ENCODE assay signal across 10 mouse cellular contexts in genomic region chr4:133928576-133929277, GRCm38 (mm10). TPM values are rescaled to one million over a fixed set of nuclear protein-coding genes. Genes with fewer than 3 reads are reported as not detected.
A peak's percentile ranks its signal among the peaks of the same experiment; 100 is the strongest.
DNase-seq lines count a peak whose midpoint lies in the region; ATAC-seq and TF ChIP-seq lines count a peak whose summit lies in the region.
"Had no signal": no experiment of that assay in that cellular context is flagged by ENCODE, and none has a peak within 500 bp of the region (broad histone marks: within the 10 kb centered on the region; RNA-seq: fewer than 3 reads in every experiment).

No protein-coding gene starts in this region.

- peak; percentile 59; the same call in 1 of the 2 replicates for ATAC-seq in kidney, postnatal 0 days (replicated peaks; ENCODE audit: low FRiP score, low read depth)
- no peak for ATAC-seq in embryonic facial prominence, embryonic 13.5 days (ENCODE audit: insufficient number of reproducible peaks, insufficient read depth, low FRiP score, low TSS enrichment, low read depth)
- ATAC-seq in liver, embryonic 13.5 days (ENCODE audit: low read depth) = no peak
- no peak for ATAC-seq in stomach, embryonic 16.5 days (ENCODE audit: insufficient read depth, low FRiP score)
- ATAC-seq in hindbrain, embryonic 12.5 days (ENCODE audit: low FRiP score) = no peak
- ATAC-seq in midbrain, embryonic 15.5 days (replicated peaks) = no peak
- ATAC-seq: Patski had no signal

- no peaks in the 10 kb centered on the region for H3K27me3 ChIP-seq in kidney, postnatal 0 days (ENCODE audit: insufficient read depth, low read length)
- no peaks in the 10 kb centered on the region for H3K27me3 ChIP-seq in embryonic facial prominence, embryonic 13.5 days
- H3K27me3 ChIP-seq in liver, embryonic 13.5 days = no peaks in the 10 kb centered on the region
- no peaks in the 10 kb centered on the region for H3K27me3 ChIP-seq in stomach, embryonic 16.5 days (ENCODE audit: control insufficient read depth, insufficient read depth, low read length)
- H3K27me3 ChIP-seq in hindbrain, embryonic 12.5 days = no peaks in the 10 kb centered on the region
- H3K27me3 ChIP-seq in midbrain, embryonic 15.5 days (replicated peaks) = no peaks in the 10 kb centered on the region
- H3K27me3 ChIP-seq: Patski had no signal

- H3K4me3 ChIP-seq in kidney, postnatal 0 days (replicated peaks; ENCODE audit: low read depth, low read length) = no peak overlapping the region
- no peak overlapping the region for H3K4me3 ChIP-seq in embryonic facial prominence, embryonic 13.5 days
- no peak overlapping the region for H3K4me3 ChIP-seq in liver, embryonic 13.5 days (replicated peaks)
- no peak overlapping the region for H3K4me3 ChIP-seq in stomach, embryonic 16.5 days (replicated peaks; ENCODE audit: low read length)
- H3K4me3 ChIP-seq in hindbrain, embryonic 12.5 days = no peak overlapping the region
- no peak overlapping the region for H3K4me3 ChIP-seq in midbrain, embryonic 15.5 days
- H3K4me3 ChIP-seq: erythroblast, embryonic 14.5 days had no signal

- no peaks in the 10 kb centered on the region for H3K36me3 ChIP-seq in kidney, postnatal 0 days (ENCODE audit: insufficient read depth, low read length)
- no peaks in the 10 kb centered on the region for H3K36me3 ChIP-seq in embryonic facial prominence, embryonic 13.5 days
- H3K36me3 ChIP-seq in liver, embryonic 13.5 days = no peaks in the 10 kb centered on the region
- no peaks in the 10 kb centered on the region for H3K36me3 ChIP-seq in stomach, embryonic 16.5 days (ENCODE audit: control insufficient read depth, insufficient read depth, low read length)
- H3K36me3 ChIP-seq in hindbrain, embryonic 12.5 days = no peaks in the 10 kb centered on the region
- no peaks in the 10 kb centered on the region for H3K36me3 ChIP-seq in midbrain, embryonic 15.5 days (replicated peaks)

- H3K9ac ChIP-seq in kidney, postnatal 0 days (ENCODE audit: low read depth, low read length) = no peak overlapping the region
- H3K9ac ChIP-seq in embryonic facial prominence, embryonic 13.5 days = no peak overlapping the region
- H3K9ac ChIP-seq in liver, embryonic 13.5 days = no peak overlapping the region
- no peak overlapping the region for H3K9ac ChIP-seq in stomach, embryonic 16.5 days (ENCODE audit: low read length)
- no peak overlapping the region for H3K9ac ChIP-seq in hindbrain, embryonic 12.5 days
- H3K9ac ChIP-seq in midbrain, embryonic 15.5 days = no peak overlapping the region

- DNase-seq in kidney, postnatal 0 days (ENCODE audit: low spot score) = peak; percentile 65
- no peak for DNase-seq in kidney, adult 8-10 months
- DNase-seq in liver, embryonic 13.5 days = no peak
- no peak for DNase-seq in natural killer cell, adult 2 months (ENCODE audit: low spot score in 2 of 2)

- H3K27ac ChIP-seq in kidney, postnatal 0 days = peak overlapping the region; percentile 54
- H3K27ac ChIP-seq in embryonic facial prominence, embryonic 13.5 days = peak overlapping the region; percentile 51
- H3K27ac ChIP-seq in liver, embryonic 13.5 days = peak overlapping the region; percentile 71
- H3K27ac ChIP-seq in stomach, embryonic 16.5 days (ENCODE audit: low read length) = 0 out of 2 replicates have a peak overlapping the region, but pooled peaks have one; percentile 1
- H3K27ac ChIP-seq in hindbrain, embryonic 12.5 days = no peak overlapping the region
- no peak overlapping the region for H3K27ac ChIP-seq in midbrain, embryonic 15.5 days

- no peaks in the 10 kb centered on the region for H3K4me1 ChIP-seq in kidney, postnatal 0 days (replicated peaks; ENCODE audit: insufficient read depth, low read length)
- peaks cover 12% of the 10 kb centered on the region for H3K4me1 ChIP-seq in embryonic facial prominence, embryonic 13.5 days
- peaks cover 22% of the 10 kb centered on the region for H3K4me1 ChIP-seq in liver, embryonic 13.5 days (replicated peaks)
- no peaks in the 10 kb centered on the region for H3K4me1 ChIP-seq in stomach, embryonic 16.5 days (ENCODE audit: control insufficient read depth, insufficient read depth, low read length)
- H3K4me1 ChIP-seq in hindbrain, embryonic 12.5 days = no peaks in the 10 kb centered on the region
- H3K4me1 ChIP-seq in midbrain, embryonic 15.5 days = no peaks in the 10 kb centered on the region

- H3K9me3 ChIP-seq in kidney, postnatal 0 days (replicated peaks; ENCODE audit: low read length) = no peaks in the 10 kb centered on the region
- H3K9me3 ChIP-seq in embryonic facial prominence, embryonic 13.5 days = no peaks in the 10 kb centered on the region
- H3K9me3 ChIP-seq in liver, embryonic 13.5 days (replicated peaks) = no peaks in the 10 kb centered on the region
- H3K9me3 ChIP-seq in stomach, embryonic 16.5 days (replicated peaks; ENCODE audit: control insufficient read depth, low read length) = no peaks in the 10 kb centered on the region
- no peaks in the 10 kb centered on the region for H3K9me3 ChIP-seq in hindbrain, embryonic 12.5 days (replicated peaks)
- no peaks in the 10 kb centered on the region for H3K9me3 ChIP-seq in midbrain, embryonic 15.5 days

- WGBS in kidney, postnatal 0 days = 26% methylated on average over 15 of the region's 15 CpGs
- 30% methylated on average over 15 of the region's 15 CpGs for WGBS in embryonic facial prominence, embryonic 13.5 days
- 15% methylated on average over 15 of the region's 15 CpGs for WGBS in liver, embryonic 13.5 days (ENCODE audit: insufficient replicate concordance)
- WGBS in stomach, embryonic 16.5 days = 35% methylated on average over 15 of the region's 15 CpGs
- 67% methylated on average over 15 of the region's 15 CpGs for WGBS in hindbrain, embryonic 12.5 days
- 61% methylated on average over 15 of the region's 15 CpGs for WGBS in midbrain, embryonic 15.5 days

- TF ChIP-seq CTCF in kidney, postnatal 0 days (IDR thresholded peaks at IDR 0.05; ENCODE audit: low read depth) = no peak

- peak overlapping the region; percentile 37 for H3K4me2 ChIP-seq in kidney, postnatal 0 days (ENCODE audit: low read length)
- H3K4me2 ChIP-seq in embryonic facial prominence, embryonic 13.5 days = peak overlapping the region; percentile 16
- peak overlapping the region; percentile 46 for H3K4me2 ChIP-seq in liver, embryonic 13.5 days
- H3K4me2 ChIP-seq in stomach, embryonic 16.5 days (ENCODE audit: low read depth, low read length) = peak overlapping the region; percentile 22
- no peak overlapping the region for H3K4me2 ChIP-seq in hindbrain, embryonic 12.5 days (replicated peaks)
- no peak overlapping the region for H3K4me2 ChIP-seq in midbrain, embryonic 15.5 days

RNA-seq across cellular contexts. Expression of gene Hmgn2, which starts 39.7 kb away (rescaled TPM):
- polyA plus RNA-seq in kidney, postnatal 0 days (2015; fragmentation: Nextera tagmentation; extraction: Ambion mirVana) = 1,962 and 2,114 TPM in 2 replicates
- 2,594 and 2,669 TPM in 2 replicates for polyA plus RNA-seq in embryonic facial prominence, embryonic 13.5 days (2015; fragmentation: Nextera tagmentation; extraction: Ambion mirVana)
- polyA plus RNA-seq in liver, embryonic 13.5 days (2015; fragmentation: Nextera tagmentation; extraction: Ambion mirVana) = 779 and 917 TPM in 2 replicates
- polyA plus RNA-seq in stomach, embryonic 16.5 days (2015; fragmentation: Nextera tagmentation; extraction: Ambion mirVana) = 1,639 and 1,753 TPM in 2 replicates
- 2,290 and 2,342 TPM in 2 replicates for polyA plus RNA-seq in hindbrain, embryonic 12.5 days (2016; fragmentation: Nextera tagmentation; extraction: Ambion mirVana)
- polyA plus RNA-seq in midbrain, embryonic 15.5 days (2015; fragmentation: Nextera tagmentation; extraction: Ambion mirVana) = 876 and 917 TPM in 2 replicates

RNA-seq across cellular contexts. Expression of gene Rps6ka1, which starts 41.1 kb away (rescaled TPM):
- 29.7 and 32.5 TPM in 2 replicates for polyA plus RNA-seq in kidney, postnatal 0 days (2015; fragmentation: Nextera tagmentation; extraction: Ambion mirVana)
- polyA plus RNA-seq in embryonic facial prominence, embryonic 13.5 days (2015; fragmentation: Nextera tagmentation; extraction: Ambion mirVana) = 40.7 and 41.5 TPM in 2 replicates
- polyA plus RNA-seq in liver, embryonic 13.5 days (2015; fragmentation: Nextera tagmentation; extraction: Ambion mirVana) = 50.3 and 54.2 TPM in 2 replicates
- 69.2 and 71.8 TPM in 2 replicates for polyA plus RNA-seq in stomach, embryonic 16.5 days (2015; fragmentation: Nextera tagmentation; extraction: Ambion mirVana)
- polyA plus RNA-seq in hindbrain, embryonic 12.5 days (2016; fragmentation: Nextera tagmentation; extraction: Ambion mirVana) = 30.3 and 37.4 TPM in 2 replicates
- 23.8 and 24.1 TPM in 2 replicates for polyA plus RNA-seq in midbrain, embryonic 15.5 days (2015; fragmentation: Nextera tagmentation; extraction: Ambion mirVana)

Comparison
In these comparisons a context has a peak if more than half of its experiments do, and no peak if none do; other contexts are left out.
1. H3K27ac ChIP-seq: peak in kidney, postnatal 0 days (single experiment), embryonic facial prominence, embryonic 13.5 days (single experiment), liver, embryonic 13.5 days (single experiment) and stomach, embryonic 16.5 days (single experiment); none in hindbrain, embryonic 12.5 days (single experiment) and midbrain, embryonic 15.5 days (single experiment).
2. H3K4me2 ChIP-seq: peak in kidney, postnatal 0 days (single experiment), embryonic facial prominence, embryonic 13.5 days (single experiment), liver, embryonic 13.5 days (single experiment) and stomach, embryonic 16.5 days (single experiment); none in hindbrain, embryonic 12.5 days (single experiment) and midbrain, embryonic 15.5 days (single experiment).